Mouse (Mus musculus) liver, embryonic 14.5 days (tissue): ENCODE measurements around the gene Tada2b.

Experiments used
- CTCF ChIP-seq: IDR thresholded peaks from 2 replicates; pipeline ENCODE4 v1.5.1; 2016; ENCODE audit warnings: antibody characterized with exemption, low read depth, control low read depth
- EP300 ChIP-seq: IDR thresholded peaks from 2 replicates; pipeline ENCODE4 v1.6.1; 2016; ENCODE audit warnings: antibody characterized with exemption, low read depth

DNA sequence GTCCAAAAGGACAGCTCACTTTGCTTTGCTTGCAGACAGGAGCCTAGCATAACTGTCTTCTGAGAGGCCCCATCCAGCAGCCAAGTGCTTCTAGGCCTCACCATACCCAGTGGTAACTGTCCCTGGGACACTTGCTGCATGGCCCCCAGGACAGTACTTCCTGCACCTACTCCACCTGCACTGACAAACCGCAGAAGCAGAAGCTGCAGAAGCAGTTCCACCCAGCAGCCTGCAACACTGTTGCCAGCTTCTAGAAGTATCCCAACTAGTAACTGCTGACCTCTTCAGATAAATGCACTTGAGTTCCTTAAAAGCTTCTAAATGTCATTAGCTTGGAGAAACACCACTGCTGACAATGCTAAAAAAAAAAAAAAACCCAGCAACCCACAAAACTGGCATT, 31.0 kb upstream of the Tada2b start:
- TF ChIP-seq CTCF (no peak), EP300 (no peak)
